Mouse (Mus musculus): ENCODE measurements around the gene Spin2d.
"Not testable (repeated sequence)": the region's sequence is repeated elsewhere in the genome, so short reads cannot be mapped to it uniquely, and the experiment has no call there.

The Spin2d gene

DNA sequence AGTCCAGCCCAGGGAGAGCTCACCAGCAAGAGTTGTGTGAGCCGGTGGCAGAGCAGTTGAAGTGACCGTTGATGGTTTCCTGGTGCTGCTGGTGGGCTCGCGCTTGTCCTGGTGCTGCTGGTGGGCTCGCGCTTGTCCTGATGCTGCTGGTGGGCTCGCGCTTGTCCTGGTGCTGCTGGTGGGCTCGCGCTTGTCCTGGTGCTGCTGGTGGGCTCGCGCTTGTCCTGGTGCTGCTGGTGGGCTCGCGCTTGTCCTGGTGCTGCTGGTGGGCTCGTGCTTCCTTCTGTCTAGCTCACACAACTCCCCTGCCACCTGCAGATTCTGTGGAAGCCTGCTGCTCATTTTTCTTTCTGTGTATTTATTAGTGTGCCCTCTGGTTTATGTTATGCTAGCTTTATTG, at the start of gene Spin2d:
Spin2d (minus strand) TSS at position 101 of the 400 bp plus-strand sequence.
- DNase-seq, result not testable (repeated sequence)

DNA sequence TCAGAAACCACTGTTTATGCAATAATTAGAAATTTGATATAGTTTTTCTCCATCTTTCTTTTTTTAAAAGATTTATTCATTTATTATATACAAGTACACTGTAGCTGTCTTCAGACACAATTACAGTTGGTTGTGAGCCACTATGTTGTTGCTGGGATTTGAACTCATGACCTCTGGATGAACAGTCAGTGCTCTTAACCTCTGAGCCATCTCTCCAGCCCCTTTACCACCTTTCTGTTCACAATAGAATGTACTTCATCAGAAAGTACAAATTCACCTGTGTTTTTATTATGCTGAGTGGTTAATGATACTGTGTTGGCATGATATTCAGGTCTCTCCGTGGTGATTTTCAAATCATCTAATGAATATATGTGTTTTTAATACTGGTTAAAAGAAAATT, 48.6 kb upstream of the Spin2d start:
- DNase-seq, result no peak

DNA sequence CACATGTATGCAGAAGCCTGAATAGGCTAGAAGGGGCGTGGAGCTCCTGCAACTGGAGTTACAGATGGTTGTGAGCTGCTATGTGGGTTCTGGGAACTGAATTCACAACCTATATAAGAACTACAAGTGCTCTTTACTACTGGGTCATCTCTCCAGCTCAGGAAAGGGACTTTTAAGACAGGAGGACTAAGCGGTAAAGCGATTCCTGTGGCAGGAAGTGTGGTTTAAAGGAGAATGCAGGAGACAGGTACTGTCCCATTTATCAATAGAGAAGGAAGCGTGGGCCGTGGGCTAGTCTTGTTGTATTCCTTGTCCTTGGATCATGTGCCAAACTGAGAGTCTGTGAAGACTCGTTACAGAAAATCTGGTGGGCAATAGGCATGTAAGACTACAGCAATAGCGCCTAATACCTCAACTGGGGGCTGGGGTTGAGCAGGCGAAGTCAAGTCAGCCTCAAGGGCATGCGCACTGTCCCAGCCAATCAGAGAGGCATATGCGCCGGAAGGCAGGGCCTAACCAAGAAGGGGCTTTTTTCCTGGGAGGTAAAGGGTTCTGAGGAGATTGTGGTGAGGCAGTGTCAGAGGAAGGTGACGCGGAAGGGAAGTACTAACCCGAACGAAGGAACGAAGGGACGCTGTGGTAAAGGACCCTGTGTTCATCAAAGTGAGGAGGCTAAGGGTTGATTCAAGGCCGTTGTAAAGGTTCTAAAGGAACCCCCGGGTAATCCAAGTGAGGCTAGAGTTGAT, 37.2 kb upstream of the Spin2d start, which contains the start of gene Xlr4b:
Xlr4b (plus strand) TSS at position 515 of the 746 bp plus-strand sequence.
- DNase-seq, result not testable (repeated sequence)

DNA sequence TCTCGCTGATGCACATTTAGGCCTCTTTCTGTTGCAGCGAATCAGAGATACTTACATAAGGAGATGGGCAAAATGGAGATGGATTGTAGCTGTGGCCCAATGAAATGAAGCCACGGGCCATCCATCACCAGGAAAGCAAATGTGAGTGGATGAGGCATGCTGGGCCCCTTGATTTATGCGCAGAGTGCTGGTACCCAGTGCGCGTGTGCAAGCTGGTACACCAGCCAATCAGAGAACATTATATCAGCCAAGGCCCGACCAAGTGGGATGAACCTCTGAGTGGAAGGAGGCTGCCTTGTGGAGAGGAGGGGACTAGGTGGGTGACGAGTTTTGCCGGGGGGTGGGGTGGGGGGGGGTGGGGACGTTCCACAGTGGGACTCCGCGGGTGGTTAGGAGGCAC, 15.1 kb upstream of the Spin2d start, which contains the start of gene Xlr3b:
Xlr3b (plus strand) TSS at position 274 of the 400 bp plus-strand sequence.
- DNase-seq, result peak; percentile 65

DNA sequence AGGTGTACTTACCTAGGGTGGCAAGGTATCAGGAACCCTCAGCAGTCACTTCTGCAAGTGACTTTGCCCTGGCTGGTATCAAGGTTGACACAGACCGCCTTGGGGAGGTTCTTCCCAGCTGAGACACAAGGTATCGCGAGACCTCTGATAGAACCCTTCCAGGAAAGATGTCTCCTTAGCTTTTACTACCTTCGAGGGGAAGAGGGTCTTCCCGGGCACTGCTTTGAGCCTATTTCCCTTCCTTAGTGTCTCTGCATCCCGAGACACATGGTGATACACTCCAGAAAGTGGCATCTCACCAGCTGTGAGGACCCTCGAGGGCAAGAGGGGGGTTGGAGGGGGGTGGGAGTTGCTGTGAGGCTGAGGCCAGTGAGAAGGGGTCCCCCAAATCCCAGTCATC, 27.4 kb downstream of the Spin2d start, which contains the start of gene DXBay18:
DXBay18 (minus strand) TSS at position 101 of the 400 bp plus-strand sequence.
- DNase-seq, result not testable (repeated sequence)

DNA sequence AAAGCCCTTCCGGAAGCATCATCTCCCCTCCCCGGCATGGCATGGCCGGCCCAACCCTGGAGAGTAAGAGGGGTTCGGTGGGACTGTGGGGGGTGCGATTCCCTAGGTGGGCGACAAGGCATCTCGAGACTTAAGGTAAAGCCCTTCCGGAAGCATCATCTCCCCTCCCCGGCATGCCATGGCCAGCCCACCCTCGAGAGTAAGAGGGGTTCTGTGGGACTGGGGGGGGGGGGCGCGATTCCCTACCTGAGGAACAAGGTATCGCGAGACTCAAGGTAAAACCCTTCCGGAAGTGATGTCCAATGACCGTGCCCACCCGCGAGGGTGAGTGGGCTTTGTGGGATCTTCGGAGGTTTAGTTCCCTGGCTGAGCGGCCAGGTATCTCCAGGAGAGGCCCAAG, 28.3 kb downstream of the Spin2d start, which contains the start of gene Xlr5b:
Xlr5b (plus strand) TSS at position 301 of the 400 bp plus-strand sequence.
- not testable (repeated sequence) for DNase-seq

DNA sequence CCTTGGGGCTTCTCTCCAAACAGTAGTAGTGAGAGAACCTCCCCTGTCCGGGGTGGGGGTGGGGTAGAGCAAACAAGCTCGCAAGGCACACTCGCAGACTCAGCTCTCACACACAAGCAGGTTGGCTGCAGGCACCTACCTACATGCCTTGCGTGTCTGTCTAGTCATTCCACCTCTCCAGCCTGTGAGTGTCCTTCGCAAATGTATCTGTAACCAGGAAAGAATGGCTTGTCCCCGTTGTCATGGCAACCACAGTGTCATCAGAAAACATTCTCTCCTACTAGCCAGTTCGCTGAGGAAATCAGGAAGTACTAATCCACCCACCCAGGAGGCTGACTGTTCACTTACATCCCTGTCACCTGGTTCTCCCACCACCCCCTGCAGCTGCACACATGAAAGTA, 33.6 kb downstream of the Spin2d start:
- not testable (repeated sequence) for DNase-seq
